Mouse (Mus musculus) hindbrain, embryonic 11.5 days (tissue): Measurements from ENCODE around the gene Ralgps2. TPM values are rescaled to one million over a fixed set of nuclear protein-coding genes. Genes with fewer than 3 reads are reported as not detected.

ENCODE experiments used
- ATAC-seq: fragments of 200-750 bp; cut with Nextera tagmentation; 2 replicates; pipeline ENCODE4 v1.8.0; 2017; ENCODE audit warnings: mild to moderate bottlenecking, moderate TSS enrichment, moderate library complexity; ENCODE audit not compliant: low FRiP score
- DNase-seq: peaks from one replicate; pipeline ENCODE4 v3.0.0-alpha.2; 2015; ENCODE audit warnings: low spot score
- H3K27ac ChIP-seq: fragments of 300-500 bp; sonication (generic); 2 replicates; pipeline ENCODE4 v1.5.1; 2014; ENCODE audit warnings: mild to moderate bottlenecking, low read depth, low read length
- H3K27me3 ChIP-seq: fragments of 300-500 bp; sonication (generic); 2 replicates; pipeline ENCODE4 v1.6.1; 2014; ENCODE audit warnings: mild to moderate bottlenecking, low read length, moderate library complexity, mixed read lengths; ENCODE audit not compliant: control insufficient read depth, insufficient read depth
- H3K36me3 ChIP-seq: fragments of 300-500 bp; sonication (generic); 2 replicates; pipeline ENCODE4 v1.6.1; 2014; ENCODE audit warnings: mild to moderate bottlenecking, low read length, moderate library complexity, mixed read lengths; ENCODE audit not compliant: control insufficient read depth, insufficient read depth
- H3K4me1 ChIP-seq: fragments of 300-500 bp; sonication (generic); replicated peaks from 2 replicates; pipeline ENCODE4 v1.6.1; 2014; ENCODE audit warnings: low read length, mixed read lengths; ENCODE audit not compliant: control insufficient read depth, insufficient read depth
- H3K4me2 ChIP-seq: fragments of 300-500 bp; sonication (generic); replicated peaks from 2 replicates; pipeline ENCODE4 v1.6.1; 2014; ENCODE audit warnings: mild to moderate bottlenecking, low read depth, low read length
- H3K4me3 ChIP-seq: fragments of 300-500 bp; sonication (generic); 2 replicates; pipeline ENCODE4 v1.5.1; 2014; ENCODE audit warnings: low read depth, low read length
- H3K9ac ChIP-seq: fragments of 300-500 bp; sonication (generic); 2 replicates; pipeline ENCODE4 v1.6.1; 2014; ENCODE audit warnings: low read depth, low read length
- H3K9me3 ChIP-seq: fragments of 300-500 bp; sonication (generic); 2 replicates; pipeline ENCODE4 v1.6.1; 2016; ENCODE audit warnings: low read length; ENCODE audit not compliant: control insufficient read depth
- WGBS: fragments of 180-500 bp; shearing (Covaris S2); extraction: QIAGEN DNeasy Blood & Tissue Kit; methylation state at CpG from one replicate; pipeline ENCODE4 v1.1.7; 2014; 5-methylcytosine and 5-hydroxymethylcytosine counted together
- polyA plus RNA-seq: library from polyadenylated mRNA; unstranded; fragments of >200 nt; fragmentation: Nextera tagmentation; extraction: Ambion mirVana; gene quantifications from 2 replicates; pipeline ENCODE4 v1.2.1, GENCODE M21; 2014

The Ralgps2 gene
- polyA plus RNA-seq: 85.5 and 103 TPM in 2 replicates

- peak within 1 kb of the TSS; percentile 90 for H3K4me3 ChIP-seq
- no peaks in the 10 kb centered on the region for H3K27me3 ChIP-seq
- peak within 1 kb of the TSS; percentile 91 for H3K4me2 ChIP-seq
- H3K9ac ChIP-seq: peak within 1 kb of the TSS; percentile 93
- H3K9me3 ChIP-seq: no peaks in the 10 kb centered on the region
- peak within 1 kb of the TSS; percentile 96 for H3K27ac ChIP-seq
- under 1% methylated on average over 60 of the region's 124 CpGs for WGBS
- DNase-seq (peak; percentile 80), ATAC-seq (peak; percentile 89)
- H3K36me3 ChIP-seq: no peaks in the 10 kb centered on the region
- H3K4me1 ChIP-seq: no peaks in the 10 kb centered on the region
These were observed at the start of gene Ralgps2 for GRCm38 (mm10) chr1:156939251-156940141. TSS of gene Ralgps2 (minus strand) at chr1:156939626.

GRCm38 (mm10) chr1:156987576-156987975, 48.1 kb upstream of the Ralgps2 start:
- Histone ChIP-seq H3K4me2 (no peak overlapping the region), H3K9me3 (no peaks in the 10 kb centered on the region), H3K36me3 (no peaks in the 10 kb centered on the region), H3K4me1 (no peaks in the 10 kb centered on the region), H3K27me3 (no peaks in the 10 kb centered on the region), H3K4me3 (no peak overlapping the region), H3K9ac (no peak overlapping the region), H3K27ac (no peak overlapping the region)
- ATAC-seq (no peak), DNase-seq (no peak)
- 85% methylated on average over 3 of the region's 3 CpGs for WGBS

GRCm38 (mm10) chr1:156986641-156987345, 47.4 kb upstream of the Ralgps2 start:
- DNase-seq: no peak
- H3K9me3 ChIP-seq: no peaks in the 10 kb centered on the region
- no peaks in the 10 kb centered on the region for H3K36me3 ChIP-seq
- no peaks in the 10 kb centered on the region for H3K27me3 ChIP-seq
- H3K4me2 ChIP-seq: no peak overlapping the region
- no peak overlapping the region for H3K9ac ChIP-seq
- WGBS: 79% methylated on average over 6 of the region's 6 CpGs
- H3K27ac ChIP-seq: no peak overlapping the region
- ATAC-seq: no peak
- no peak overlapping the region for H3K4me3 ChIP-seq
- no peaks in the 10 kb centered on the region for H3K4me1 ChIP-seq

- H3K4me3 ChIP-seq: no peak overlapping the region
- 50% methylated on average over 6 of the region's 6 CpGs for WGBS
These were observed 46.5 kb upstream of the Ralgps2 start for GRCm38 (mm10) chr1:156985657-156986640.

GRCm38 (mm10) chr1:156983009-156983870, 43.8 kb upstream of the Ralgps2 start:
- Histone ChIP-seq H3K36me3 (no peaks in the 10 kb centered on the region), H3K4me2 (no peak overlapping the region), H3K9ac (no peak overlapping the region), H3K27ac (no peak overlapping the region), H3K4me1 (no peaks in the 10 kb centered on the region), H3K27me3 (no peaks in the 10 kb centered on the region), H3K4me3 (no peak overlapping the region), H3K9me3 (no peaks in the 10 kb centered on the region)
- DNase-seq (no peak), ATAC-seq (no peak)
- 78% methylated on average over 14 of the region's 14 CpGs for WGBS

More at GRCm38 (mm10) chr1:156985657-156986640, 46.5 kb upstream of the Ralgps2 start:
- Histone ChIP-seq H3K4me2 (no peak overlapping the region), H3K36me3 (no peaks in the 10 kb centered on the region), H3K9me3 (no peaks in the 10 kb centered on the region), H3K27ac (no peak overlapping the region), H3K4me1 (no peaks in the 10 kb centered on the region), H3K27me3 (no peaks in the 10 kb centered on the region), H3K9ac (no peak overlapping the region)
- ATAC-seq (no peak), DNase-seq (no peak)

GRCm38 (mm10) chr1:156981975-156982374, 42.5 kb upstream of the Ralgps2 start:
- H3K9ac ChIP-seq: no peak overlapping the region
- H3K4me1 ChIP-seq: no peaks in the 10 kb centered on the region
- H3K27ac ChIP-seq: no peak overlapping the region
- ATAC-seq (0 out of 2 replicates have a peak, but pooled peaks have one; percentile 35), DNase-seq (no peak)
- H3K4me3 ChIP-seq: no peak overlapping the region
- no peaks in the 10 kb centered on the region for H3K27me3 ChIP-seq
- WGBS: 87% methylated on average over 9 of the region's 9 CpGs
- H3K4me2 ChIP-seq: no peak overlapping the region
- H3K9me3 ChIP-seq: no peaks in the 10 kb centered on the region
- no peaks in the 10 kb centered on the region for H3K36me3 ChIP-seq

- no peaks in the 10 kb centered on the region for H3K9me3 ChIP-seq
- DNase-seq (no peak), ATAC-seq (no peak)
- H3K27me3 ChIP-seq: no peaks in the 10 kb centered on the region
- no peak overlapping the region for H3K4me3 ChIP-seq
- H3K9ac ChIP-seq: no peak overlapping the region
- no peak overlapping the region for H3K27ac ChIP-seq
- 83% methylated on average over 4 of the region's 4 CpGs for WGBS
- no peak overlapping the region for H3K4me2 ChIP-seq
- H3K36me3 ChIP-seq: no peaks in the 10 kb centered on the region
- H3K4me1 ChIP-seq: no peaks in the 10 kb centered on the region
These were observed 40.3 kb upstream of the Ralgps2 start for GRCm38 (mm10) chr1:156979722-156980121.
